Mouse (Mus musculus) stomach, embryonic 16.5 days (tissue): Measurements from ENCODE around the gene Tmem17. TPM values are rescaled to one million over a fixed set of nuclear protein-coding genes. Genes with fewer than 3 reads are reported as not detected.

Source experiments
- ATAC-seq: fragments of 200-750 bp; cut with Nextera tagmentation; 2 replicates; pipeline ENCODE4 v1.8.0; 2017; ENCODE audit warnings: moderate number of reproducible peaks, moderate TSS enrichment; ENCODE audit not compliant: insufficient read depth, low FRiP score
- H3K27ac ChIP-seq: fragments of 300-500 bp; sonication (generic); 2 replicates; pipeline ENCODE4 v1.5.1; 2014; ENCODE audit warnings: low read length
- H3K27me3 ChIP-seq: fragments of 300-500 bp; sonication (generic); 2 replicates; pipeline ENCODE4 v1.6.1; 2014; ENCODE audit warnings: low read length, control low read depth, mixed read lengths; ENCODE audit not compliant: control insufficient read depth, insufficient read depth
- H3K36me3 ChIP-seq: fragments of 300-500 bp; sonication (generic); 2 replicates; pipeline ENCODE4 v1.6.1; 2014; ENCODE audit warnings: low read length; ENCODE audit not compliant: control insufficient read depth, insufficient read depth
- H3K4me1 ChIP-seq: fragments of 300-500 bp; sonication (generic); 2 replicates; pipeline ENCODE4 v1.6.1; 2014; ENCODE audit warnings: low read length, control low read depth, mixed read lengths; ENCODE audit not compliant: control insufficient read depth, insufficient read depth
- H3K4me2 ChIP-seq: fragments of 300-500 bp; sonication (generic); 2 replicates; pipeline ENCODE4 v1.6.1; 2014; ENCODE audit warnings: low read depth, low read length, mixed read lengths
- H3K4me3 ChIP-seq: fragments of 300-500 bp; sonication (generic); replicated peaks from 2 replicates; pipeline ENCODE4 v1.5.1; 2014; ENCODE audit warnings: mild to moderate bottlenecking, low read length
- H3K9ac ChIP-seq: fragments of 300-500 bp; sonication (generic); 2 replicates; pipeline ENCODE4 v1.6.1; 2014; ENCODE audit warnings: low read length
- H3K9me3 ChIP-seq: fragments of 300-500 bp; sonication (generic); replicated peaks from 2 replicates; pipeline ENCODE4 v1.6.1; 2016; ENCODE audit warnings: low read length, control low read depth; ENCODE audit not compliant: control insufficient read depth
- WGBS: fragments of 180-500 bp; shearing (Covaris S2); extraction: QIAGEN DNeasy Blood & Tissue Kit; methylation state at CpG from one replicate; pipeline ENCODE4 v1.1.7; 2014; 5-methylcytosine and 5-hydroxymethylcytosine counted together
- polyA plus RNA-seq: library from polyadenylated mRNA; unstranded; fragments of >200 nt; fragmentation: Nextera tagmentation; extraction: Ambion mirVana; gene quantifications from 2 replicates; pipeline ENCODE4 v1.2.1, GENCODE M21; 2015

Gene Tmem17
- polyA plus RNA-seq, 1 experiment from 2014 or later = 11.3 TPM

GRCm38 (mm10) chr11:22500771-22501566, 10.9 kb upstream of the Tmem17 start:
- ATAC-seq = no peak
- WGBS = 71% methylated on average over 9 of the region's 9 CpGs
- Histone ChIP-seq H3K4me2 (no peak overlapping the region), H3K4me3 (no peak overlapping the region), H3K27me3 (no peaks in the 10 kb centered on the region), H3K36me3 (no peaks in the 10 kb centered on the region), H3K9me3 (no peaks in the 10 kb centered on the region), H3K27ac (no peak overlapping the region), H3K4me1 (no peaks in the 10 kb centered on the region), H3K9ac (no peak overlapping the region)

GRCm38 (mm10) chr11:22513075-22513474, 1.2 kb downstream of the Tmem17 start:
- H3K9ac ChIP-seq = peak overlapping the region; percentile 97
- ATAC-seq = no peak
- H3K36me3 ChIP-seq = no peaks in the 10 kb centered on the region
- no peaks in the 10 kb centered on the region for H3K4me1 ChIP-seq
- H3K27me3 ChIP-seq = no peaks in the 10 kb centered on the region
- peak overlapping the region; percentile 84 for H3K4me3 ChIP-seq
- H3K4me2 ChIP-seq = peak overlapping the region; percentile 71
- no peaks in the 10 kb centered on the region for H3K9me3 ChIP-seq
- peak overlapping the region; percentile 97 for H3K27ac ChIP-seq
- WGBS = 44% methylated on average over 11 of the region's 11 CpGs

GRCm38 (mm10) chr11:22515061-22515460, 3.2 kb downstream of the Tmem17 start:
- peaks cover 8% of the 10 kb centered on the region; the same call in 1 of the 2 replicates for H3K36me3 ChIP-seq
- no peak overlapping the region for H3K27ac ChIP-seq
- WGBS = 99% methylated on average over 2 of the region's 2 CpGs
- no peak for ATAC-seq
- H3K9me3 ChIP-seq = no peaks in the 10 kb centered on the region
- no peak overlapping the region for H3K4me3 ChIP-seq
- no peak overlapping the region for H3K9ac ChIP-seq
- H3K4me2 ChIP-seq = no peak overlapping the region
- no peaks in the 10 kb centered on the region for H3K27me3 ChIP-seq
- H3K4me1 ChIP-seq = no peaks in the 10 kb centered on the region

- no peak overlapping the region for H3K4me2 ChIP-seq
- H3K27me3 ChIP-seq = no peaks in the 10 kb centered on the region
- no peaks in the 10 kb centered on the region for H3K9me3 ChIP-seq
- no peak overlapping the region for H3K9ac ChIP-seq
- H3K4me1 ChIP-seq = no peaks in the 10 kb centered on the region
- 83% methylated on average over 6 of the region's 6 CpGs for WGBS
- H3K4me3 ChIP-seq = no peak overlapping the region
- H3K27ac ChIP-seq = no peak overlapping the region
- ATAC-seq = no peak
- peaks cover 8% of the 10 kb centered on the region; the same call in 1 of the 2 replicates for H3K36me3 ChIP-seq
Observed at GRCm38 (mm10) chr11:22518445-22518844, 6.6 kb downstream of the Tmem17 start.

- Histone ChIP-seq H3K27me3 (no peaks in the 10 kb centered on the region), H3K9me3 (no peaks in the 10 kb centered on the region), H3K27ac (no peak overlapping the region), H3K9ac (no peak overlapping the region), H3K4me2 (no peak overlapping the region), H3K36me3 (peaks cover 8% of the 10 kb centered on the region; the same call in 1 of the 2 replicates), H3K4me3 (no peak overlapping the region), H3K4me1 (no peaks in the 10 kb centered on the region)
- WGBS = 95% methylated on average over 4 of the region's 4 CpGs
- no peak for ATAC-seq
Observed at GRCm38 (mm10) chr11:22520251-22520650, 8.4 kb downstream of the Tmem17 start.

- no peaks in the 10 kb centered on the region for H3K36me3 ChIP-seq
- no peak overlapping the region for H3K4me2 ChIP-seq
- no peak overlapping the region for H3K9ac ChIP-seq
- H3K27ac ChIP-seq = no peak overlapping the region
- peaks cover 3% of the 10 kb centered on the region; the same call in 1 of the 2 replicates for H3K9me3 ChIP-seq
- 84% methylated on average over 1 of the region's 1 CpGs for WGBS
- H3K4me3 ChIP-seq = no peak overlapping the region
- no peaks in the 10 kb centered on the region for H3K4me1 ChIP-seq
- ATAC-seq = no peak
- H3K27me3 ChIP-seq = no peaks in the 10 kb centered on the region
Observed at GRCm38 (mm10) chr11:22524606-22525005, 12.7 kb downstream of the Tmem17 start.

- H3K27me3 ChIP-seq = no peaks in the 10 kb centered on the region
- 63% methylated on average over 1 of the region's 1 CpGs for whole genome bisulfite sequencing
Observed at GRCm38 (mm10) chr11:22540600-22540999, 28.7 kb downstream of the Tmem17 start.

GRCm38 (mm10) chr11:22560061-22560460, 48.2 kb downstream of the Tmem17 start:
- no peak overlapping the region for H3K9ac ChIP-seq
- no peak overlapping the region for H3K4me2 ChIP-seq
- H3K9me3 ChIP-seq = no peaks in the 10 kb centered on the region
- no peak for ATAC-seq
- H3K27me3 ChIP-seq = no peaks in the 10 kb centered on the region
- H3K4me3 ChIP-seq = no peak overlapping the region
- H3K4me1 ChIP-seq = peaks cover 14% of the 10 kb centered on the region; the same call in 1 of the 2 replicates
- no peaks in the 10 kb centered on the region for H3K36me3 ChIP-seq
- WGBS = 81% methylated on average over 1 of the region's 1 CpGs
- H3K27ac ChIP-seq = peak overlapping the region; percentile 39; the same call in 1 of the 2 replicates

More at GRCm38 (mm10) chr11:22540600-22540999, 28.7 kb downstream of the Tmem17 start:
- Histone ChIP-seq H3K4me2 (no peak overlapping the region), H3K4me3 (no peak overlapping the region), H3K27ac (no peak overlapping the region), H3K36me3 (no peaks in the 10 kb centered on the region), H3K9ac (no peak overlapping the region), H3K9me3 (no peaks in the 10 kb centered on the region), H3K4me1 (no peaks in the 10 kb centered on the region)
- ATAC-seq = no peak

- no peaks in the 10 kb centered on the region for H3K36me3 ChIP-seq
- H3K4me2 ChIP-seq = 0 out of 2 replicates have a peak overlapping the region, but pooled peaks have one; percentile 16
- WGBS = 28% methylated on average over 6 of the region's 6 CpGs
- H3K9me3 ChIP-seq = no peaks in the 10 kb centered on the region
- peak overlapping the region; percentile 34; the same call in 1 of the 2 replicates for H3K9ac ChIP-seq
- H3K4me3 ChIP-seq = no peak overlapping the region
- peaks cover 14% of the 10 kb centered on the region; the same call in 1 of the 2 replicates for H3K4me1 ChIP-seq
- peak overlapping the region; percentile 39 for H3K27ac ChIP-seq
- H3K27me3 ChIP-seq = no peaks in the 10 kb centered on the region
- no peak for ATAC-seq
Observed at GRCm38 (mm10) chr11:22560503-22561328, 48.8 kb downstream of the Tmem17 start.
